Mouse (Mus musculus): ENCODE measurements at regions not wholly inside any gene's neighbourhood (a gene's known extent, or its start where the extent isn't known, plus 50 kb on each side); places are given as distances from the start of the nearest gene placed in this dataset.
A peak's percentile ranks its signal among the peaks of the same experiment; 100 is the strongest.

DNA sequence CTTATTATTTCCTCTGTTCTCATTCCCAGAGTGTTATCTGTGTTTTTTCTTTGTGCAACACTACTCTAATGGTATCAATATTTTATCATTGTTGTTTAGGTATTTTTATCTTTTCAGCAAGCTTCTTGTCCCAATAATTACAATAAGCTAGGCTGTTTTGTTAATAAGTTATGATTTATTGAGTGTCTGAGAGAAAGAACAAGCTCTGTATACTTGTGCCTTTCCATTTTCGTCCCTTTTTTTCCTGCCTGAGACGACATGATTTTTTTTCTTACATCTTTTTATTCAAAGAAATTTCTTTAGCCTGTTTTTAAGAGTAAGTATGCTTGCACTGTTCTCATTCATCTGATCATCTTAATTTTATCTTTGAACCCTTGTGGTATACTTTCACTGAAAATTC is 904.1 kb downstream of the A830018L16Rik start:
- DNase-seq (ENCODE audit: low spot score) = no peak

DNA sequence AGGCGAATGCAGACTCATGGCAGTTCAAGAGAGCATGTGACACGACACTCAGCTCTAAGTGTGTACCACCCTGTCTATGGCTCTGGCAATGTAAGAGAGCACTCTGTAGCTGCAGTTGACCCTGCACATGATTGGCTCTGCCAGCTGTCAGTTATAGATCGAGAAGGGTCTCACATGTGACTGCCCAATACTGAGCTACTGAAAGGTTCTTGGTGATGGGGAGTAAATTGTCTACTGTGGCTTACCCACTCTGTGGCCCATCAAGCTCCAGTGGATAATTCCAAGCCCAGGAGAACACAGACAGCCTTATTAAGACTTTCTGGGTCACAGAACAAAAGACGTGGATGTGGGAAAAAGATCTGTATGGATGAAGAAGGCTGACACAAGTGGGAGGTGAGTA is 920.3 kb downstream of the A830018L16Rik start:
- no peak for DNase-seq (ENCODE audit: low spot score)

DNA sequence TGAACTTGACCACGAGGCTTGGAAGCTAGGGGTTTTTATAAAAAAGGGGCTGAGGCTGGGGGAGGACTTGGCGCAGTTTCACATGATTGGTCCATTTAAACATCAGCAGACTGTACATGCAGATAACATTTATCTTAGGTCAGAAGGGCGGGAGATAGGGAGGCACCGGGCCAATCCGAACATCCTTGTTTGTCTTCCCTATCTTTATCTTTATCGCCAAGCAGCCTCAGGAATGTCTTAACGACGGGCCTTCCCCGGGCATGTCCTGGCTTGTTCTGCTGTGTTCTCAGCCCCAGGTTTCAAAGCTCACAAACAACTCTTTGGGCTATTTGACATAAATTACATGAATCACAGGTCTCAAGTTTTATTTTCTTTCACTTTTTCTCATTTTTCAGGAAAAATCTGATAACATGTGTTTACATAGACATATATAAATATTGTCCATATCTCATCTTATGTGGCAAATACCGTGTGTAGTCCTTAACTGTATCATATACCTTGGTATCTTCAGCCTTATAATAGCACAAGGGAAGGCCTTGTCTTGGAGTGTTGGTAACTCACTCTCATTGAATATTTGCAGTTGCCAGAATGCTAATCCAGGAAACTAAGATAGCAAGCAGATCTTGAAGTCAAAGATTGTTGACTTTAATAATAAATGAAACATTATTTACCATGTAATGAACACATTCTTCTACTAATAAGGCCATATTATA is 931.0 kb downstream of the A830018L16Rik start:
- DNase-seq (ENCODE audit: low spot score) = no peak

DNA sequence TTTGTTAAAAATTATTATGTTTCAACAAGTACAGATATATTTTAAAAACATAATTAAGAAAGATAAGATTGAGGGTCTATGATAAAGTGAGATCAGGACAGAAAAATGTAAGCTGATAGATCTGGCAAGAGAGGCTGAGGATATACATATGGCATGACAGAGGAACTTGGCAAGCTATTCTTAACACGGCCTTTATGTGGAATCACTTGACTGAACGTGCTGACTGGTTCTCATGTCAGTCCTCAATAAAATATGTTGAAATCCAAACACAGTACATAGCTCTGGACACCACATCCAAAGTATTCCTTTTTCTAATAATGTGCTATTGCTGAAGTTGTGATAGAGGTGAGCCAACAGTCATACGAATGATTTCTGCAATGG is 931.5 kb downstream of the A830018L16Rik start:
- no peak for DNase-seq (ENCODE audit: low spot score)

DNA sequence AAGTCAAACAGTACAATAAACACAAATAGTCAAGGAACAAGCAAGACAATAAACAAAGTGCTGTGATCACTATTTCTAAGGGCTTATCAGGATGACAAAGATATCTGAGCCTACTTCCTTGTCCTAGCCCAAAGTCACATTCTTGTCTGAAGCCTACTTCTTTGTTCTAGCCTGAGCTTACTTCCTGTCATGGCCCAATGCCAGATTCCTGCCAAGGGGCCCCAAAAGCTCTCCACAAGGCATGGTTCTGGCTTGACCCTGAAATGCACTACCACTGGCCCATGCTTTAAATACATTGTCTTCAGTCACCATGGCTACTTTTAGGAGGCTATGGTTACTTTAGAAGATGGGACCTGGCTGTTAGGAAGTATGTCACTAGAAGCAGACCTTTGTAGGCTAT is 940.6 kb downstream of the A830018L16Rik start:
- no peak for DNase-seq (ENCODE audit: low spot score)

DNA sequence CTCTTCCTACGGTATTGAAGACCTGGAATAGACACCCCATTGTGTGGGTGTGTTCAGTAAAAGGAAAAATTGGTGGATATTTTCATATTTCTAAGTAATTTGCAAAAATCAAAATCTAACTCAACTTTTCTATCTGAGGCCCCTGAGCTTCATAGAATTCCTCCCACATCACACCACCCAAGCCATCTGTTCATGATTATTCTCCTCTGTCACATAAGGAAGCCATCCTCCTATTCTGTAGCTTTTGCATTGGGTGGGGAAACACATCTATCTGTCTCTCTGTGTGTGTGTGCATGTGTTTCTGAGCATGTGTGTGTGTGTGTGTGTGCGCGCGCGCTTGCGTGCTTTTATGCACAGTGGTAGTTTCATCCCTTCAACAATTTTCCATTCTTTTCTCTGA is 954.0 kb downstream of the A830018L16Rik start:
- DNase-seq (ENCODE audit: low spot score) = no peak

DNA sequence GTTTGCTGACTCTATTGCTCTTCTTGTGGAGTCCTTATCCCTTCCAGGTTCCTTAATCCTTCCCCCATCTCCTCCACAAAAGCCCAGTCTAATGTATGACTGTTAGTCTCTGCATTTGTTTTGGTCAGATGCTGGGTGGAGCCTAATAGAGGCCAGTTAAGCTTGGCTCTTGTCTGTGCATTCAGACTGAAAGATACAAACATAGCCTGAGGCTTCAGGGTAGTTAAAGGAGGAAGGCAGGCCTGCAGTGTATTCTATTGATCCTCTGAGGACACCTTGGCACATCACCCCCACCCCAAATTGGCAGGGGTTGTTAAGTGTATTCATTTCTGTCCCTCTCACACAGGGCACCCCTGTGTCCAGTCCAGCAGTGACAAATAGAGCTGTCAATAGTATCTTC is 959.1 kb downstream of the A830018L16Rik start:
- DNase-seq (ENCODE audit: low spot score) = no peak

DNA sequence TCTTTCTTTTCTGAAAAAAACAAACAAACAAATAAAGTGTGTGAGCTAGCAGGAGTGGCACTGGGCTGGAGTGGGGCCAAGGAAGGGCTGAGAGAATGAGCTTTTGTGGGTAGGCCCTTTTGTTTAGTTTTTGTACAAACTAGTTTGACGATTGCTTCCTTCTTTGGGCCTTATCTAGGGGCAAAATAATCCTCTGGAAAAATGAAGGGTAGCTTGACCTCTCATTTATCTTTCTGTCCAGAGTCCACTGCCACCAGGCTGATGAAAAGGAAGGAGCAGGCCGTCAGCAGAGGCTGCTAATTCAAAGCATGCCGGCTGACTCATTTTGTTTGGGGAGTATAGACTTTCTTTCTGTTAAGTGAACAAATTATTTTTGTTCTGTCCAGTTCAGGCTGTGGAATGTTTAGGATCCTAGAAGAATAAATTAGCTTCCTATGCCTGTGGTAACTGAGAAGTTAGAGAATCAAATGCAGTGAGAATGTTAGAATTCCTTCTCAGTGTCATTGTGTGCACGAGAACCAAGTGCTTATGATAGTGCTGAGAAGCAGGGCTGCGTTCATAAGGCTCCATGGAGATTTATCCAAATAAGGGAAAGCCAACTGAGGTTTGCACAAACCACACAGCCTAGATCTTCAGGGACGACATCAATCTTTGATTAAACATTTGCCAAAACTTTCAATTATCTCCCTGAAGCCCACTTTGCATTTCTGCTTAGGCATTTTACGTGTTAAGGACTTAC is 984.4 kb downstream of the A830018L16Rik start:
- DNase-seq (ENCODE audit: low spot score) = peak; percentile 59

DNA sequence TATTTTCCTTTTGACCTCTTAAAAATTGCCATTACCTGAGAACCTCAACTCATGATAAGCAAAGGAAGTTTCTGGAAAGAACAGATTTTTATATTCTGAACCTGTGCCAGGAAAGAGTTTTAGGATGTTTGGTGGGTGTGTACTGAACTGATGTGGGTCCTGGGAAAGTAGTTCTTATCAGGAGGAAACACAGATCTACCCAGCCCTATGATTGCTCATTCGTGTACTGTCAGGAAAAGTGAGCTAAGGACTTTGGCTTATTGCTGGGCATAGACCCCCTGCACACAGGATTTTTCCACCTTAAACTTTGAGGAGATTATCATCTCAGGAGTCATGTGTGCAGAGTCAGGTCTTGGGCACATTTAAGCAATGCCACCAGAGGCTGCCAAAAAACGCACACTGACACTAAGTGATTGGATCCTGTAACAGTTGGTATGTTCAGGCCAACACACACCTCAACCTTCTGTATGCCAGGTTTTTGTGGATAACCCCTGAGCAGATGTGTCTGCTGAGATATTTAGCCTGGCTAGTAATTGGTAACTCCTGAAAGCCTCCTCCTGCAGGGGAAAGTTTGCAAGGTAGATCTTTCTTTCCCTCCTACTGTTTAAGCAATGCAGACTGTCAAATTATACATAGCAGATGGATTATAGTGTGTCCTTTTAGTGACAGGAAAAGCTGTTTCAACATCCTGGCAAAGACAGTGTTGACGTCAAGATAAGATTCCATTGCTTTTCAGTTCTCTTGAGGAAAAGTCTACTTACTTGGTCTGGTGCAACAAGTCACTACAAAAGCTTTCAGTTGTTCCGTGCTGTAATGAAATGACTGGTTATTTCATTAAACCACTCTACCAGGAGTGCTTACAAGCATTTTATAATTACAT is 991.7 kb downstream of the A830018L16Rik start:
- no peak for DNase-seq (ENCODE audit: low spot score)

DNA sequence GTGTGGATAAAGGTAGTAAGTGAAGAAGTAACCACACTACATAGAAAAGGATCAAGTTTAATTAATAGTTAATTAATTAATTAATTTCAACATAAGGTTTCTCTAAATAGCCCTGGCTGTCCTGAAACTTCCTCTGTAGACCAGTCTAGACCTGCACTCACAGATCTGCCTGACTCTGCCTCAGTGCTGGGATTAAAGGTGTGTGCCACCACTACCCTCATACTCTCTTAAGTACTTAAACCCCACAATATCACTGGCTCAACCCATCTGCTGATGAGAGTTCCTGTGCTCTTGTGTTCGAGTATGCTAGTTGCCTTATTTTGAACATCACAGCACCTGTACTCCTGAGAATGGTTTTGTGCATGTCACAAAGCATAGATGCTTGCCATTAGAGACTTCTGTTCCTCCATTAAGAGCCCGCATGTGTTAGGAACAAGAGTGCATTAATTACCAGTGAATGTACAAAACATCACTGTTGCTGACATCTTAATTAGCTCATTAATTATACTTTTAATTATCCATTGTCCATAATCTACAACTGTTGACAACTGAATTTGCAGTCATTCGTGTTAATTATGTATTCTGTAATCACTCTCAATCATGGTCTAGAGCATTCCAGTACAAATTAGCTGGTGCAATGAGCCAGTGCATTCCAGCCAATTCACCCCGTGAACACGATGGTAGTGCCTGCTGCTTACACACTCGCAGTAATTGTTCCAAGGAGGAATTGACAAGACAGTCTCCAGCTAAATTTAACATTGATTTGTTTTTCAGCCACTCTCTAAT is 996.0 kb downstream of the A830018L16Rik start:
- DNase-seq (ENCODE audit: low spot score) = no peak

DNA sequence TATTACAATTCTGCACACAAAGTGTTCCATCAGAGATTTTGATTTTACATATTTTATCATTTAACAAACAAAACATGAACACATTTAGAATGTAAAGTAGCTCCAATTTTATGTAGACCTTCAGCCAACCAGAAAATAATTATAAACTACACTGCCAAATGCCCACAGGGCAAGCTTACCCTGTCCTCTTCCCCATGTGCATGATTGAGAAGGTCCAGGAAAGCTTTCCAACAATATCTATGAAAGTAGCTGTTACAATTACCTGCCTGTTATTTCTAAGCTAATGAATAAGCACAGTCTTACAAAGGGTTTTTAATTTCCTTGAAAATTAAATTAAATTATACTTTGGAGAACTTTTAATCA is 996.6 kb downstream of the A830018L16Rik start:
- DNase-seq (ENCODE audit: low spot score) = no peak

DNA sequence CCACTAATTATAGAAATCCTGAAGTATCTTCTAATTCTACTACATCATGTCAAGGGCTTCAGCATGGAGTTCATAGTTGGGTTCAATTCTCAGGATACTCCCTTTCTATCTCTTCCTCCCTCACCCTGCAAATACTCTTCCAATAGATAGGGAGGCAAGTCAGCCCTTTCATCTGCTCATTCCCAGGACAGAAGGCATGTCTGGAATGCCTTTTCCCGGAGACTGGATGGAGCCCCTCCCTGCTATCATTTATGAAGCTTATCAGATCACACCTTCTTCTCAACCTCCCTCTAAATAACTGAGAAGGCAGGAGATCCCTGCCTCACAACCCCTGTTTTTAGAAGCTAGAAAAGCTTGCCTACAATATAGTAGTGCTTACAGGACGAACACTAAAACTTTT is 1010.6 kb downstream of the A830018L16Rik start:
- DNase-seq (ENCODE audit: low spot score) = no peak

DNA sequence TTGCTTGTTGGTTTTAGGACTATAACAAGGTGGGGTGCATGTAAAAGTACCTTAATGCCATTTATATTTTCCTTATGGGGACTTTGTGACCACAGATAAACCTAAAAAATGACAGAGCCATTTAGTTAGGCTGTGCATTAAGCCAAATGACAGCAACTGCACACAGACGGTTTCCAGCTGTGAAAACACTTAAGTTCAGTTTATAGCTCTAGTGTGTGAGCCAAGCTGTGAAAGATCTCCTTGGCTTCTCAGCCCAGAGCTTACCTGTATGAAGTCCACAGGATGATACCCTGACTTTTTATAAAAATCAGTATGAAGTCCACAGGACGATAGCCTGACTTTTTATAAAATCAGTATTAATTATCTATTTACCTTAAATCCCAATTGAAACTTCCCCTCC is 1024.0 kb downstream of the A830018L16Rik start:
- DNase-seq (ENCODE audit: low spot score) = no peak

DNA sequence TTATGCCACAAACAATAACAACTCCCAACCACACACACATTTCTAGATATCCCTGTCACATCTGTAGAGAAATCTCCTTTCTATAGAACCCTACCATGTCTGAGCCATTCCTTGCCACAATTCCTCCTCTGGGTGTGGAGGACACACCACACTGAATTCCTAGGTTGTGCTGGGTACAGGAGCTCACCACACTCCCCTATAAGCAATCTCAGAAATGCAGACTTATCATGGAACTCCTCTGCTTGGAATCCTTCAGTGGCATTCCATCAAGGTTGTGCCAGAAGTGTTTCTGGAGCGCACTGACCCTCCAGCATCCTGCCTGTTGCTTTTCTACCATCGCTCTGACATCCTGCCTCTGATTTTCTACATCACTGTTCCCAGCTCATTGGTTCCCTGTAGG is 1052.3 kb downstream of the A830018L16Rik start:
- DNase-seq (ENCODE audit: low spot score) = no peak

DNA sequence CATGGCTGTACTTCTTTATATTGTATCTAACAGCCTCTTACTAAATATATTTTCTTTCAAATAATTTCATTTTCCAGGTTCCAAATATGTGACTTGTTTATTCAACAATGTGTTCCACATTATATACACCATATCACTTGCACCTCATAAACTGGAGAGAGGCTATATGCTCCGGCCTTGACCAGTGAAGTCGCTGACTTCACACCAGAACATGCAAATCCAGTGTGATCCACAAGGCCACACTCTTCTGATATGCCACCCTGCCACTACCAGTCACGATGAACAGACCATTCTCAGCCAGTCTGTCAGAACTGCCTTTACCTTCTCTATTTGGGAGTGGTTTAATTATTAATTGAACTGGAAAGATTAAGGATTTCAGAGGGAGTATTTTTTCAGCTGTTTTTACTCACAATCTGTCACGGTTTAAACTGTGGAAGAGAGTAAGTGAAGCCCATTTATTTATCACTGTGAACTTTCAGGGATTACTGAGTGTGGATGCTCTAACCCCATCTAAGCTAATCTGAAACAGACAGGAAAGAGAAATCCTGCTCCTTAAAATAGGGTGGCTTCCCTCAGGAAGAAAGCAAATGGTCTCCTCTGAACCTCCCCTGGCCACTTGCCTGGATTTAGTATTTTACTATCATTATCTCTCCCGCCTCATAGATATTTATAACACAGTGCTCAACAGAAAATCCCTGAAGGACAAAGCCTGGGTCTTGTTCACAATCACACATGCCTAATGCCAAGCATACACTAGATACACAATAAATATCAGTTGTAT is 1065.3 kb downstream of the A830018L16Rik start:
- DNase-seq (ENCODE audit: low spot score) = no peak

DNA sequence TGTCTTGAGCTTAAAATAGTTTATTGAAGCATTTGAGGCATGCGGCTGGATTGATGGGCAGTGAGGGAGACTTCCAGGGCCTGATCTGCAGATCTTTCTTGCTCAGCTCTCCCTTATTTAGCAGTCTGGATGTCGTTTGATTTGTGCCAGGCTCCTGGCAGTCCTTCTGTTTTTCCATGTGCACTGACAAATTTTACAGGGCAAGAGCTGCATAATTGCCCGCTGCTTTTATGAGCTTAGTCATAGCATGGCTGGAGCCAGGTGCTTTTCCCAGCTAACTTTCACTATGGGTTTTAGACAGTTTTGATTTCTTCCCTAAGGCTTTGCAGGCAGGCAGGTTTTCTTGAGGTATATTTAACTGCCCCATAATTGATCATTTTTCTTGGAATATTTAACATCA is 1086.5 kb downstream of the A830018L16Rik start:
- no peak for DNase-seq (ENCODE audit: low spot score)

DNA sequence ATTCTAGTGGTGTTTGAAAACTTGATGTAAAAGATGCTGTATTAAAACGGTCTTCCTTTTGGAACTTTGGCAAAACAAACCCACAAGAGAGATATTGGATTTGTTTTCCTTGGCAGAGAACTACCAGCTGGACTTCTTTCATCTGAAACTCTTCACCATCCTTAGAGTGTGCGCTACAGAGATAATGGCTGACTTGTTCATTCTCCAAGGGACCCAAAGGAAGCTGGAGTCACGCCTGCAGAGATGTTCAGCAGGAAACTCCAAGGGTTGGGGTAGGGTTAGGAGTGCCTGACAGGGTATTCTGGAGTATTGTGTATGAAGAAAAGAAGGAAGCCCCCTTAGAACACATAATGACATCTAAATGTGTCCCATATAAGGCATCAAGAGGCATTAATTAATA is 1094.1 kb downstream of the A830018L16Rik start:
- DNase-seq (ENCODE audit: low spot score) = no peak

DNA sequence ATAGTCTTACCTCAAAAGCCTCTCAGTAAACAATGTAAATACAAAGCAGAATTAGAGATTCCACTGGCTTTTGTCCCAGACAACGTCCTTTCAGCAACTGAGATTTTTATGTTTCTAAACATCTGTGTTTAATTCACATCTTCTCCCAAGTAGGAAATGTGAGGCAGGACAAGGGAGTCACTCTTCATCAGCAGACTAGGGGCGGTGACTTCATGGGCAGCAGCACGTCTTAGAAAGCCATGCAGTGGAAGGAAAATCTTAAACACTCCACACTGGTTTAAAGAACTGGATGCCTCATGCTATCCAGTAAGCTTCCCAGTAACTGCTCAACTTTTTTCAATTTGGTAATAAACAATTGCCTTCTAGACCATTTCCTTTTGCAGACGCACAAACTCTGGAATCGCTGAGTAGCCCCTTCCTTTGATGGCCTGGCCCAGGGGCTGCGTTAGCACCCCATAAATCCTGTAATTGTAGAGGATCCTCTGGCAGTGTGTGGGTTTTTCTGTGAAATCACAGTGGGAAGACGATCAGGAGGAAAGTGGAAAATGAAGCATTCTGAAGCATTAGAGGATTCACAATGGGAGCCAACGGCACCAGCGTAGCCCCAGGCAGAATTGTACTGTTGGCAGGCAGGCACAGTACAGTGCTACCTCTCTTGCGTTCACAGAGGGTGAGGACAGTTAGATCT is 1096.4 kb downstream of the A830018L16Rik start:
- DNase-seq (ENCODE audit: low spot score) = no peak

DNA sequence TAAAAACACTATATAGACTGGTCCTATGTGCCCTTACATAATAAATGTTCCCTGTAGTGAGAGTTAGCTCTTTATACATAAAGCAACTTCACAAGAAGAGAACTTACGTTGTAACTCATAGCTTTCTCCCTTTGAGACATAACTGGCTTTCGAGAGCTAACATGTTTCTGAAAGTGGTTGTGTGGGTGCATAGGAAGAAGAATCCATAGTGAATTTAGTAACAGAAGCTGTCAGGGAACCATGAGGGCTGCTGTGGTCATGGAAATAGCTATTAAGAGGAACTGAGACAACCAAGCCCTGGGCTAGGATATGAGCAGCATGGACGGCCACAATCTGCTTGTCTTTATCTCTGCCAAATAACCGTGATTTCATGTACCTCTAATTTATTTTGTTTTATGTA is 1105.7 kb downstream of the A830018L16Rik start:
- DNase-seq (ENCODE audit: low spot score) = no peak

DNA sequence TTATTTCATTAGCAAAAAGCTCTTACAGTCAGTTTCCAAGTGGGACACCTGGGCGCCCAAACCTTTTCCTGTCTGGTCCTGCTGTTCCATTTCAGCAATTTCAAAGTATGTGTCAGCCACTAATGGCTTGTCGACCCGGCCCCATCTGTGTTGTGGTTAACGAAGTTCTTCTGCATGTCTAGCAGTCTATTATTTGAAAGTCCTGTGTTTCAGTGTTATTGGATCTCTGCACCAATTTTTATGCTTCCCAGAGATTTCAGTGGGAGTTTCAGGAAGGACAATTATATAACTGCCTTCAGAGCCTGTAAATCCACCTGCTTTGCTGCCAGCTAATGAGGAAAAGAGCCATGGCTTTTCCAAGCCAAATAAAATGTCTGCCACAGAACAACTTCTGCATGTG is 1142.0 kb downstream of the A830018L16Rik start:
- DNase-seq (ENCODE audit: low spot score) = no peak

Measured in testis, postnatal 10 days (tissue).